Mouse (Mus musculus) c-Kit-negative CD71-positive TER-119-positive erythroid progenitor cells, embryonic 14.5 days (primary cell): ENCODE data around the gene Lurap1.

Source experiments
- DNase-seq: peaks from one replicate; pipeline ENCODE4 v3.0.0-alpha.2; 2013; ENCODE audit warnings: low read depth, low spot score

Gene Lurap1

GRCm38 (mm10) chr4:116151238-116151637 lies at the start of gene Lurap1:
Lurap1 (minus strand) TSS chr4:116151338.
- DNase-seq: no peak

- no peak for DNase-seq
These were observed 47.3 kb upstream of the Lurap1 start for GRCm38 (mm10) chr4:116198422-116198821.

- peak; percentile 34 for DNase-seq
These were observed 42.6 kb upstream of the Lurap1 start for GRCm38 (mm10) chr4:116193583-116194383.

- no peak for DNase-seq
These were observed 41.2 kb upstream of the Lurap1 start for GRCm38 (mm10) chr4:116192286-116192835.

GRCm38 (mm10) chr4:116185083-116185482 lies 33.9 kb upstream of the Lurap1 start:
- DNase-seq: no peak

- DNase-seq: no peak
These were observed 31.6 kb upstream of the Lurap1 start for GRCm38 (mm10) chr4:116182745-116183144.

- DNase-seq: no peak
These were observed 30.9 kb upstream of the Lurap1 start for GRCm38 (mm10) chr4:116182079-116182478.

- DNase-seq: no peak
These were observed 26.0 kb upstream of the Lurap1 start for GRCm38 (mm10) chr4:116177140-116177539.

- DNase-seq: no peak
These were observed 25.4 kb upstream of the Lurap1 start for GRCm38 (mm10) chr4:116176543-116176988.

GRCm38 (mm10) chr4:116175711-116176542 lies 24.8 kb upstream of the Lurap1 start:
- no peak for DNase-seq

GRCm38 (mm10) chr4:116175136-116175535 lies 24.0 kb upstream of the Lurap1 start:
- DNase-seq: no peak

- no peak for DNase-seq
These were observed 23.5 kb upstream of the Lurap1 start for GRCm38 (mm10) chr4:116174466-116175116.

- no peak for DNase-seq
These were observed 22.6 kb upstream of the Lurap1 start for GRCm38 (mm10) chr4:116173752-116174151.

GRCm38 (mm10) chr4:116173072-116173471 lies 21.9 kb upstream of the Lurap1 start, which contains the start of the genes 1700042G07Rik and Gm49337:
1700042G07Rik (plus strand) TSS chr4:116173372.
Gm49337 (plus strand) TSS chr4:116173384.
- no peak for DNase-seq

- no peak for DNase-seq
These were observed 18.2 kb upstream of the Lurap1 start for GRCm38 (mm10) chr4:116169353-116169672.

- DNase-seq: peak; percentile 21
These were observed 17.6 kb upstream of the Lurap1 start for GRCm38 (mm10) chr4:116168617-116169352.

GRCm38 (mm10) chr4:116167404-116167803 lies 16.3 kb upstream of the Lurap1 start, which contains the start of gene Tspan1:
Tspan1 (minus strand) TSS chr4:116167601.
- no peak for DNase-seq

GRCm38 (mm10) chr4:116165708-116166407 lies 14.7 kb upstream of the Lurap1 start:
- DNase-seq: no peak

- no peak for DNase-seq
These were observed 13.8 kb upstream of the Lurap1 start for GRCm38 (mm10) chr4:116164759-116165554.
